Mouse (Mus musculus) embryonic fibroblast, embryonic 13.5 days (primary cell): ENCODE measurements around the gene Cyfip1.

Source experiments
- CTCF ChIP-seq: IDR thresholded peaks from 2 replicates; pipeline ENCODE4 v1.5.1; 2011; ENCODE audit warnings: mild to moderate bottlenecking, control low read depth, low read length, moderate library complexity, borderline replicate concordance; ENCODE audit not compliant: insufficient read depth
- POLR2A ChIP-seq: IDR thresholded peaks from 2 replicates; pipeline ENCODE4 v1.6.1; 2011; ENCODE audit warnings: low read depth, mild to moderate bottlenecking, control low read depth, low read length, moderate library complexity

GRCm38 (mm10) chr7:55841445-55841844 lies at the start of gene Cyfip1:
- TF ChIP-seq POLR2A (0 out of 2 replicates have a peak, but pooled peaks have one; percentile 18), CTCF (no peak)
